Mouse (Mus musculus) forebrain, embryonic 12.5 days (tissue): Measurements from ENCODE around the gene Arhgef12. TPM values are rescaled to one million over a fixed set of nuclear protein-coding genes. Genes with fewer than 3 reads are reported as not detected.

Experiments
- ATAC-seq: fragments of 200-750 bp; cut with Nextera tagmentation; 2 replicates; pipeline ENCODE4 v1.8.0; 2017; ENCODE audit warnings: moderate TSS enrichment; ENCODE audit not compliant: low FRiP score
- H3K27ac ChIP-seq: fragments of 300-500 bp; sonication (generic); 2 replicates; pipeline ENCODE4 v1.5.1; 2016; ENCODE audit warnings: mild to moderate bottlenecking
- H3K27me3 ChIP-seq: fragments of 300-500 bp; sonication (generic); 2 replicates; pipeline ENCODE4 v1.6.1; 2016; ENCODE audit warnings: mild to moderate bottlenecking
- H3K36me3 ChIP-seq: fragments of 300-500 bp; sonication (generic); replicated peaks from 2 replicates; pipeline ENCODE4 v1.6.1; 2016; ENCODE audit warnings: mild to moderate bottlenecking
- H3K4me1 ChIP-seq: fragments of 300-500 bp; sonication (generic); 2 replicates; pipeline ENCODE4 v1.6.1; 2016
- H3K4me2 ChIP-seq: fragments of 300-500 bp; sonication (generic); 2 replicates; pipeline ENCODE4 v1.6.1; 2016; ENCODE audit warnings: mild to moderate bottlenecking, moderate library complexity
- H3K4me3 ChIP-seq: fragments of 300-500 bp; sonication (generic); replicated peaks from 2 replicates; pipeline ENCODE4 v1.5.1; 2016; ENCODE audit warnings: mild to moderate bottlenecking
- H3K9ac ChIP-seq: fragments of 300-500 bp; sonication (generic); 2 replicates; pipeline ENCODE4 v1.6.1; 2016; ENCODE audit warnings: mild to moderate bottlenecking
- H3K9me3 ChIP-seq: fragments of 300-500 bp; sonication (generic); 2 replicates; pipeline ENCODE4 v1.6.1; 2016
- WGBS: fragments of 180-500 bp; shearing (Covaris S2); methylation state at CpG from one replicate; pipeline ENCODE4 v1.1.7; 2016; 5-methylcytosine and 5-hydroxymethylcytosine counted together
- polyA plus RNA-seq: library from polyadenylated mRNA; unstranded; fragments of >200 nt; fragmentation: Nextera tagmentation; extraction: Ambion mirVana; gene quantifications from 2 replicates; pipeline ENCODE4 v1.2.1, GENCODE M21; 2016

Arhgef12 gene
- polyA plus RNA-seq, 1 experiment from 2014 or later: 17.8 TPM

DNA sequence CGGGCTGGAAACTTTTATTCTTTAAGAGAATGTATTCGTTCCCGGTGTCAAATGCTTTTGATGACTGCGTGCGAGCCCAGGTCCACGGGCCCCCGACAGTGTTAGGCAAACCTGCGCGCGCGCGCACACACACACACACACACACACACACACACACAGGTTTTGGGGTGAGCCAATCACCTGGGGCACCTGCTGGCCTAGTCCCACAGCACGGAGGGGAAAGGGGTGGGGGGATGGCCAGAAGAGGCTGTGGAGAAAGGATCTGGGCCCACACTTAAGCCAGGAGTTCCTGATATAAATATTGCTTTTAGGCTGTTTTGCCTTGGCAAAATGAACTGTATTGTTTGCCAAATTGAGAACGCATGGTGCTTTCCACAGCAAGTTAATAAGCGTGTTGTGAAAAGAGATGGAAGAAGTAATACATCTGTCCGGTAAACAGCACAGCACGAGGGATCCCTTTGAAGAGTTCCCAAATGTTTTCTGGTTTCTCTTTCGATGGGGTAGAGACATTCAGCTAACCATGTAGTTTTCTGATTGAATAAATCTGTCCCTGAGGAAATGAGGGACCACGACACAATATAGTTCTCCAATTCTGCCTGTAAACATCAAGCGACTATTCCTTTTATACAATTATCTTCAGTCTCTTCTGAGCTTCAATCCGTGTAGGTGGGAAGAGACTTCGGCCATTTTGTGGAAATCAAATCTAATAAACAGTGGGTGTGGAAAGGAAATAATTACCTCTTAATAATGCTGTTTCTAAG lies 433 bp downstream of the Arhgef12 start:
- peaks cover 17% of the 10 kb centered on the region for H3K36me3 ChIP-seq
- H3K9me3 ChIP-seq: no peaks in the 10 kb centered on the region
- peaks cover 35% of the 10 kb centered on the region for H3K4me1 ChIP-seq
- peak overlapping the region; percentile 83 for H3K4me2 ChIP-seq
- no peaks in the 10 kb centered on the region for H3K27me3 ChIP-seq
- peak overlapping the region; percentile 91 for H3K27ac ChIP-seq
- H3K4me3 ChIP-seq: peak overlapping the region; percentile 91
- ATAC-seq: peak; percentile 42
- peak overlapping the region; percentile 86 for H3K9ac ChIP-seq
- 24% methylated on average over 22 of the region's 22 CpGs for WGBS

DNA sequence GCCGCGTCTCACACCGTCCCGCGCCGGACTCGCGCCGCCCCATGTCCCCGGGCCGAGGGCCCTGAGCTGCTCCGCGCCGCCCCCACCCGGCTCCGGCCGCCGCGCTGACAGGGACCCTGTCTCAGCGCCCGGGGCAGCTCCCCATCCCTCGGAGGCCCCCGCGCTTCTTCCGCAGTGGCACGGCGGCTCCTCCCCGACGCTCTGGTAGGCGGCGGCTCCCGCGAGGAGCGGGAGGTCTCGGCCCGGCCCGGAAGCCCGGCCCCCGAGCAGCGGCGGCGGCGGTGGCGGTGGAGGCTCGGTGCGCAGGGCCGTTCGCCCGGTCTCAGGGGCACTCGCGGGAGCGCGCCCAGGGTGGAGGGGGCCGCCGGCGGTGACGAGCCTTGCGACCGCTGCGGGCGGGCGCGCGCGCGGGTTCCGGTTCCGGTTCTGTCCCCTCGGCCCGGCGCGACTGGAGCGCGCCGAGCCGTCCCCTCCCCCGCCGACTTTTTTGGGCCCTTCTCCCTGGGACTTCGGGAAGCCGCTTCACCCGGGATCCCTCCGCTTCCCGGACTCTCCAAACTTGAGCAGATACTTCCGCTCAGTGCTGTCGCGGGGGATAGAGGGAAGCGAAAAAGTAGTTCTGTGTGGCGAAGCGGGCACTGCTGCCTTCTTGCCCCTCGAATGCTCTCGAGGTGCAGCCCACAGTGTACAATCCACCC lies 1.2 kb downstream of the Arhgef12 start:
- peak overlapping the region; percentile 91 for H3K4me3 ChIP-seq
- peak overlapping the region; percentile 86 for H3K9ac ChIP-seq
- no peaks in the 10 kb centered on the region for H3K9me3 ChIP-seq
- WGBS: under 1% methylated on average over 57 of the region's 91 CpGs
- ATAC-seq: peak; percentile 89
- H3K27me3 ChIP-seq: no peaks in the 10 kb centered on the region
- peak overlapping the region; percentile 83 for H3K4me2 ChIP-seq
- H3K36me3 ChIP-seq: peaks cover 9% of the 10 kb centered on the region
- peak overlapping the region; percentile 91 for H3K27ac ChIP-seq
- peaks cover 36% of the 10 kb centered on the region for H3K4me1 ChIP-seq

DNA sequence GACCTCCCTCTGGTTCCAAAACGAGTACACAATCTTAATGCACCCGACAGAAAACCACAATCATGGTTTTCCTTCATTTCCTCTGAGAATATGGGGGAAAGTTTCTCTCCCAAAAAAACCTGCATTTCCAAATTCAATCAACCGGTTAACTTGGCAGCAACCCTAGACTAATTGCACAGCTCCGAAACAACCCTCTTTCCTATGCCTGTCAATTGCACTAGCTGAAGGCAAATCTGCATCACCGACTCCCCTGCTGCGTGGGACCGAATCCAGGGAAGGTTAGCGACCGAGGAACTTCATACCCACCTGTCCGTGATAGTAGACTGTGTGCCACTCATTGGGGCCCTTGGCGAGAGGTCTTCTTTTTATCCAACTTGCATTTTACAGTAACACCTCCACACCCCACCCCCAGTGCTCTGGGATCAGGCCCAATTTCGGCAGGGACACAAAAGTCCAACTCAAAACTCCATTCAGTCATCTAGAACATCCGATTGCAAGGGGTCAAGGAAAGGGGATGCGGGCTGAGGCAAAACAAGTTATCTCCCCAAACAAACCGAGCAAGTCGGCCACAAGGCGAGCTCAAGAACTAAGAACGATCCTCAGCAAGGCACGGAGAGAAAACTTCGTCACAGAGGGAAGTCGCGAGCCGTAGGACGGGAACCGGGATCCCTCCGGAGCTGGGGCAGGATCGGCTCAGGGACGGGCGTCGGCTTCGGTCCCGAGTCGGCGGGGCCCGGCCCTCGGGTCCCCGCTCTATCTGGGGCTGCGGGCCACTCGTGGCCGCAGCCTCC lies 2.0 kb downstream of the Arhgef12 start:
- H3K4me1 ChIP-seq: peaks cover 38% of the 10 kb centered on the region
- no peaks in the 10 kb centered on the region for H3K9me3 ChIP-seq
- ATAC-seq: no peak
- peak overlapping the region; percentile 83 for H3K4me2 ChIP-seq
- H3K4me3 ChIP-seq: peak overlapping the region; percentile 91
- H3K27ac ChIP-seq: peak overlapping the region; percentile 91
- H3K36me3 ChIP-seq: peaks cover 2% of the 10 kb centered on the region
- under 1% methylated on average over 37 of the region's 40 CpGs for WGBS
- peak overlapping the region; percentile 86 for H3K9ac ChIP-seq
- no peaks in the 10 kb centered on the region for H3K27me3 ChIP-seq

DNA sequence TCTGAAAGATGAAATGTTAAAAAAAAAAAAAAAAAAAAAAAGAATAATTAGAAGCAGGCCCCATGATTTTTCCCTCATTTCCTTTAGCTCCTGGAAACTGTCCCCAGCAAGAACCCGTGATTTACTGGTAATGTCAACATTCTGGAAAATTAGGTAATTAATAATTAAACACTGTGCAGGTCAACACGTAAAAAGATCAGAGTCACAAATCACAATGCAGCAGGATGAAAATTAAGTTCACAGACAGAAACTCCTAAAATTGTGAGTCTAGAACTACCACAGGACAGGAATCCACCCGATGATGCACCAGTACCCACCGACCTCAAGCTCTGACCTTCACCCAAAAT lies 2.5 kb downstream of the Arhgef12 start:
- peak overlapping the region; percentile 83 for H3K4me2 ChIP-seq
- WGBS: 5% methylated on average over 4 of the region's 4 CpGs
- no peaks in the 10 kb centered on the region for H3K27me3 ChIP-seq
- no peaks in the 10 kb centered on the region for H3K36me3 ChIP-seq
- no peak overlapping the region for H3K27ac ChIP-seq
- peak overlapping the region; percentile 91 for H3K4me3 ChIP-seq
- no peak for ATAC-seq
- H3K9ac ChIP-seq: peak overlapping the region; percentile 86
- no peaks in the 10 kb centered on the region for H3K9me3 ChIP-seq
- H3K4me1 ChIP-seq: peaks cover 38% of the 10 kb centered on the region

DNA sequence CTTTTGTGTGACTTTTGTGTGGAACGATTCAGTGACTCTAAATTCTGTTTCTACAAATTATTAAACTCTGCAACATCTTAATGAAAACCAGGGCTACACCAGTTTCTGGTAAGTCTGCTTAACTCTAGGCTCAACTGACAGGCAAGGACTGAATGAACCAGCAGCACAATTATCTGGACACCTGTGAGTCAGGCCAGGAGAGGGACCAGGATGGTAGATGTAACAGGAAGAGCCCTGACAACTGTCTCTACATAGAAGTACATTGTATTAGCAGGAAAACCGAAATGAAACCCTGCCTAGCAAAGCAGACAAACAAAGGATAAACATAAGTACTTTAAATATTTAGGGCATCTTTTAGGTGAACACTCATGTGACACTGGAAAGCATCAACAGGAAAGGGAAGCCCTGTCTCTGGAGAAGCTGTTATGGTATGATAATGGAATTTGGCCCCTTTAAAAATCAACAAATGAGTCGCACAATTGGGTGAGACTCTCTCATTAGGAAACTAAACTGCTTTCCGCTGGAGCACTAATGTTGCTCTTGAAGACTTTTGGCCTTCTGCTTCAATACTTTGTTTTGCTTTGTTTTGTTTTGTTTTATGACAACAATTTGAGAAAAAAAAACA lies 3.3 kb downstream of the Arhgef12 start:
- Histone ChIP-seq H3K9ac (peak overlapping the region; percentile 25; the same call in 1 of the 2 replicates), H3K27me3 (no peaks in the 10 kb centered on the region), H3K27ac (no peak overlapping the region), H3K4me2 (peak overlapping the region; percentile 83), H3K36me3 (no peaks in the 10 kb centered on the region), H3K4me3 (peak overlapping the region; percentile 91), H3K9me3 (no peaks in the 10 kb centered on the region), H3K4me1 (peaks cover 40% of the 10 kb centered on the region)
- no peak for ATAC-seq
- WGBS: 39% methylated on average over 4 of the region's 4 CpGs

DNA sequence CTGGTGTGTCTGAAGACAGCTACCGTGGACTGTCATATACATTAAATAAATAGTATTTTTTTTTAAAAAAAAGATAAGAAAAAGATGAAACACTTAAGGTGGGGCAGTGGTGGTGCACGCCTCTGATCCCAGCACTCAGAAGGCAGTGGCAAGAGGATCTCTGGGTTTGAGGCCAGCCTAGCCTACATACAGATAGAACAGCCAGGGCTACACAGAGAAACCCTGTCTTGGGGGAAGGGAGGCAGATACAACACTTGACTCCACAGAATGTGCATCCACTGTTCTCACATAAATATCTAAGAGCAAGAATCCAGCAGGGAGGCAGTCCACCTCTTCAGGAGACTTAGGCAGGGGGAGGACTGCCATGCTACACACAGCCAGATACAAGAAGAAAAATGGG lies 4.1 kb downstream of the Arhgef12 start:
- no peaks in the 10 kb centered on the region for H3K9me3 ChIP-seq
- H3K9ac ChIP-seq: peak overlapping the region; percentile 13; the same call in 1 of the 2 replicates
- 87% methylated on average over 2 of the region's 2 CpGs for WGBS
- no peaks in the 10 kb centered on the region for H3K27me3 ChIP-seq
- ATAC-seq: no peak
- H3K36me3 ChIP-seq: no peaks in the 10 kb centered on the region
- no peak overlapping the region for H3K27ac ChIP-seq
- H3K4me2 ChIP-seq: peak overlapping the region; percentile 83
- peak overlapping the region; percentile 17; the same call in 1 of the 2 replicates for H3K4me3 ChIP-seq
- peaks cover 41% of the 10 kb centered on the region for H3K4me1 ChIP-seq

DNA sequence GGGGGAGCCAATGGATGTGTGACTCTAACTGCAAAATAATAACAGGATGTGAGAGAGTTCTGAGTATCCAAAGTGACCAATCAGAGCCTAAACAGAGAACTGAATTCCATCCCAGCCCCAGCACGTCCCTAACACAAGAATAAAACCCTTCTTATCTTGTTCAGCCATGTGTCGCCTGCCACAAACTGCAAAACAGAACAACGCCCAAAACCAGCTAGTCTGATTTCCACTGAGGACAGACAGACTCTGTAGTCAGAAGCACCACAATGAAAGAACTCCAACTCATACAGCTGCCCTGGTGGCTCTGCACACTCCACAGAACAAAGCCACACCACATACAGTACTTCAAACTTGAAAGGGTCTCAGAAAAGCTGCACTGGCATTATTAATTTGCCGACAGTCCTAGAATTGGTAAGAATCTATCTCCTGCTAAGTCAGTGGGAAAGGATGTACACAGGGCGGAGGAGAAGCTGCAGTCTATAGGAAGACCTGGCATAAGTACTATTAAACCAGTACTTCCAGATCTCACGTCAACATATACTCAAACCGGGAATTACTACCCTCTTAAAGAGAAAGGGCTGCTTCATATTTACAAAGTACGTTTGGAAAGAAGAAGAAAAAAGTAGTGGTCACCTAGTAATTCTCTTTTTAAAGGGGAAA lies 5.0 kb downstream of the Arhgef12 start:
- Histone ChIP-seq H3K4me2 (0 out of 2 replicates have a peak overlapping the region, but pooled peaks have one; percentile 15), H3K27ac (no peak overlapping the region), H3K9me3 (no peaks in the 10 kb centered on the region), H3K36me3 (no peaks in the 10 kb centered on the region), H3K4me1 (peaks cover 41% of the 10 kb centered on the region), H3K4me3 (no peak overlapping the region), H3K9ac (no peak overlapping the region), H3K27me3 (no peaks in the 10 kb centered on the region)
- WGBS: 72% methylated on average over 8 of the region's 8 CpGs
- ATAC-seq: no peak

DNA sequence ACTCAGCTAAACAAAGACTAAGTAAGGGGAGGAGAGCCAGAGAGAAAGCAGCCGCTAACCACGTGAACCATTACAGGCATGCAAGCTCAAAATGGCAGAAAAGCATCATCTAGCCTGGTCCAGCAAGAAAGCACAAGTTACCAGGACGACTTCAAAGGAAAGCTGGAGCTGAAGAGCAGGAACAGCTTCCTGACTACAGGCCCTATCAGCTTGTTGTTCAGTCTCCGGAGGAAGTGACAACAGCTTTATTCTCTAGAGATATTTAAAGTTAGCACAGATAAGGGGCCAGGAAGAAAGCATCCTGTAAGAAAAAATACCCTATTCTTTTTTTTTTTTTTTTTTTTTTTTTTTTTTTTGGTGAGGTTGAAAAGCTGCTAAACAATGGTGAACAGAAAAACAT lies 8.1 kb downstream of the Arhgef12 start:
- no peak overlapping the region for H3K27ac ChIP-seq
- ATAC-seq: no peak
- H3K9me3 ChIP-seq: no peaks in the 10 kb centered on the region
- no peaks in the 10 kb centered on the region for H3K36me3 ChIP-seq
- no peak overlapping the region for H3K9ac ChIP-seq
- no peak overlapping the region for H3K4me3 ChIP-seq
- 78% methylated on average over 4 of the region's 4 CpGs for WGBS
- H3K4me1 ChIP-seq: peaks cover 27% of the 10 kb centered on the region
- no peak overlapping the region for H3K4me2 ChIP-seq
- no peaks in the 10 kb centered on the region for H3K27me3 ChIP-seq

DNA sequence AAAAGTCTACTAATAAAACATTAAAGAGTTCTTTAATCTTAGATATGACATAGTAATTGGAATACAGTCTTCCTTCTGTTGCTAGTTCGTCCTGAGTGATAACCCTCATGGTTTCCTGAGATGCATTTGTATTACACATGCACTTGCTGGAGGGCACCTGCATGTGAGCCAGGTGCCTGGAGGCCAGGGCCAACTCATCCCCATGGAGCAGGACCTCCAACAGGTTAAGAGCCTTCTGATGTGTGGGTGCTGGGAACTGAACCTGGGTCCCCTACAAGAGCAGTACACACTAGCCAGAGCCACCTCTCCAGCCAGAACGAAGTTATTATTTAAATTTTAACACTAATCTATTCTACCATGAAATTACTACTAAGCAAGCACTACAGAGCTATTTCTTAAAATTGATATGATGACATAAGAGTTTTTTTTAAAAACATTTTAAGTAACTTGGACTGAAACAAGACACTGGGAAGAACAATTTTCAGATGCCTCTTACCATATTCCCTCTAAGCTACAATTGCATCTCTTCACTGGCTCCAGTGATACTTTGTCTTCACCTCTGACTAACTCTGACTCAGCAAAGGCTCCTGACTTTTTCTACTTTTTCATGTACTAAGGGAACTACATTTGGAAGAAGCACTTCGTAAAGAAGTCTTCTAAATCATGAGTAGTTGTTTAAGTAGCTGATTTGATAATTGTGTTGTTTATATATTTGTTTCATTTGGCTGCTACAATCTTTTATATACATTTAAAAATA lies 9.1 kb downstream of the Arhgef12 start:
- 93% methylated on average over 3 of the region's 3 CpGs for WGBS
- Histone ChIP-seq H3K4me2 (no peak overlapping the region), H3K4me1 (peaks cover 22% of the 10 kb centered on the region), H3K36me3 (no peaks in the 10 kb centered on the region), H3K27me3 (no peaks in the 10 kb centered on the region), H3K9me3 (no peaks in the 10 kb centered on the region), H3K9ac (no peak overlapping the region), H3K27ac (no peak overlapping the region), H3K4me3 (no peak overlapping the region)
- ATAC-seq: no peak

DNA sequence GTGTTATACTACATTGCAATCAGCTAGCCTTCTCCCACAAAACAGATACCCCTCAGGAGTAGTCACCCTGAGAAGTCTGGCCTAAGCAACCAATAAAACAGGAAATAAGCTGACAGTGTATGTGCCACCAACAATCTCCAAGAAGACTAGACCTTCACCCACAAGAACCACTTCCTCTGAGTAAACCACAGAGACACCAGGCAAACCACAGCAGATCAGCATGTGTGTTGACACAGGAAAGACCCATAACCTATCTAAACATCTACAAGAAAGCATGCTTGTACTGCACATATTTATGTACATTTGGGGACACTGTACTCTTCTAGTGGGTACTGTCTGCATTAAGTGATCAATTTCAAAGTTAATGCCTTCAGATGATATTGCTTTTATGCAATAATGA lies 10.7 kb downstream of the Arhgef12 start:
- H3K9ac ChIP-seq: no peak overlapping the region
- no peaks in the 10 kb centered on the region for H3K9me3 ChIP-seq
- no peak overlapping the region for H3K4me3 ChIP-seq
- H3K4me1 ChIP-seq: peaks cover 9% of the 10 kb centered on the region
- no peaks in the 10 kb centered on the region for H3K36me3 ChIP-seq
- no peaks in the 10 kb centered on the region for H3K27me3 ChIP-seq
- no peak for ATAC-seq
- no peak overlapping the region for H3K4me2 ChIP-seq
- H3K27ac ChIP-seq: no peak overlapping the region

DNA sequence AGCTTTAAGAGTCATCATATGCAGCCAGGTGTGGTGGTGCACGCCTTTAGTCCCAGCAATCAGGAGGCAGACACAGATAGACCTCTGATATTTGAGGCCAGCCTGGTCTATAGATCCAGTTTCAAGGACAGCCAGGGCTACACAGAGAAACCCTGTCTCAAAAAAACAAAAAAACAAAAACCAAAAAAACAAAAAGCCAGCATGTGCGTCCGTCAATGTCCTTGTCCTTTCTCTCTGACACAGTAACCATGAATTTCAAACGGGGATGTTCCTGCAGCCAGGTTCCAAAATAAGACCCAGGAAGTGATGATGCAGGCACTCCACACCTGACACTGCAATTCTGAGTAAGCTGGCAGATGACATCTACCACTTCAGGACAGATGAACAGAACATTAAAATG lies 12.2 kb downstream of the Arhgef12 start:
- Histone ChIP-seq H3K4me2 (no peak overlapping the region), H3K36me3 (no peaks in the 10 kb centered on the region), H3K4me1 (peaks cover 6% of the 10 kb centered on the region), H3K27me3 (no peaks in the 10 kb centered on the region), H3K4me3 (no peak overlapping the region), H3K27ac (no peak overlapping the region), H3K9ac (no peak overlapping the region), H3K9me3 (no peaks in the 10 kb centered on the region)
- WGBS: 91% methylated on average over 4 of the region's 4 CpGs
- no peak for ATAC-seq
